Mouse (Mus musculus) urinary bladder, postnatal 36 days (tissue): ENCODE results near the gene Map3k7.

ENCODE experiments used
- DNase-seq, 2 experiments: peaks; one replicate each; pipeline ENCODE4 v3.0.0; 2022; ENCODE audit warnings: low spot score in 2 of 2, mixed read lengths in 1 of 2

Gene Map3k7

GRCm38 (mm10) chr4:32060686-32061085 is 96.8 kb downstream of the Map3k7 start:
- no peak for DNase-seq

- DNase-seq: no peak
Observed at GRCm38 (mm10) chr4:32062381-32063059, 98.6 kb downstream of the Map3k7 start.

- DNase-seq: no peak
Observed at GRCm38 (mm10) chr4:32063291-32063690, 99.4 kb downstream of the Map3k7 start.
